Mouse (Mus musculus) testis, adult 2 months (tissue): ENCODE results near the gene Mad2l1bp. TPM values are rescaled to one million over a fixed set of nuclear protein-coding genes. Genes with fewer than 3 reads are reported as not detected.

Experiments used
- H3K27ac ChIP-seq: fragments of 200-500 bp; 2 replicates; pipeline ENCODE4 v1.5.1; 2012; ENCODE audit warnings: low read depth, low read length; ENCODE audit not compliant: control insufficient read depth, insufficient read depth
- H3K27me3 ChIP-seq: fragments of 200-500 bp; 2 replicates; pipeline ENCODE4 v1.6.1; 2012; ENCODE audit warnings: mild to moderate bottlenecking, low read length, moderate library complexity; ENCODE audit not compliant: control insufficient read depth, insufficient read depth
- H3K36me3 ChIP-seq: fragments of 200-500 bp; 2 replicates; pipeline ENCODE4 v1.6.1; 2012; ENCODE audit warnings: mild to moderate bottlenecking, low read length; ENCODE audit not compliant: control insufficient read depth, insufficient read depth
- H3K4me1 ChIP-seq: fragments of 200-500 bp; 2 replicates; pipeline ENCODE4 v1.6.1; 2012; ENCODE audit warnings: low read length; ENCODE audit not compliant: control insufficient read depth, insufficient read depth
- H3K4me3 ChIP-seq: fragments of 200-500 bp; 2 replicates; pipeline ENCODE4 v1.5.1; 2012; ENCODE audit warnings: low read depth, mild to moderate bottlenecking, low read length, moderate library complexity, mixed read lengths; ENCODE audit not compliant: control insufficient read depth
- CTCF ChIP-seq: fragments of 200-500 bp; IDR thresholded peaks from 2 replicates; pipeline ENCODE4 v1.5.1; 2012; ENCODE audit warnings: low read depth, mild to moderate bottlenecking, inconsistent platforms, low read length, moderate library complexity; ENCODE audit not compliant: control insufficient read depth, insufficient read depth, insufficient replicate concordance
- POLR2A ChIP-seq: fragments of 200-500 bp; IDR thresholded peaks from 2 replicates; pipeline ENCODE4 v1.6.1; 2012; ENCODE audit warnings: low read depth, mild to moderate bottlenecking, inconsistent platforms, low read length, moderate library complexity; ENCODE audit not compliant: control insufficient read depth
- polyA plus RNA-seq: library from polyadenylated mRNA; depleted of rRNA; stranded (reverse); fragments of >200 nt; gene quantifications from 2 replicates; pipeline ENCODE4 v1.2.3, GENCODE M21; 2012

Gene Mad2l1bp
- polyA plus RNA-seq, 1 experiment = 24.5 TPM

DNA sequence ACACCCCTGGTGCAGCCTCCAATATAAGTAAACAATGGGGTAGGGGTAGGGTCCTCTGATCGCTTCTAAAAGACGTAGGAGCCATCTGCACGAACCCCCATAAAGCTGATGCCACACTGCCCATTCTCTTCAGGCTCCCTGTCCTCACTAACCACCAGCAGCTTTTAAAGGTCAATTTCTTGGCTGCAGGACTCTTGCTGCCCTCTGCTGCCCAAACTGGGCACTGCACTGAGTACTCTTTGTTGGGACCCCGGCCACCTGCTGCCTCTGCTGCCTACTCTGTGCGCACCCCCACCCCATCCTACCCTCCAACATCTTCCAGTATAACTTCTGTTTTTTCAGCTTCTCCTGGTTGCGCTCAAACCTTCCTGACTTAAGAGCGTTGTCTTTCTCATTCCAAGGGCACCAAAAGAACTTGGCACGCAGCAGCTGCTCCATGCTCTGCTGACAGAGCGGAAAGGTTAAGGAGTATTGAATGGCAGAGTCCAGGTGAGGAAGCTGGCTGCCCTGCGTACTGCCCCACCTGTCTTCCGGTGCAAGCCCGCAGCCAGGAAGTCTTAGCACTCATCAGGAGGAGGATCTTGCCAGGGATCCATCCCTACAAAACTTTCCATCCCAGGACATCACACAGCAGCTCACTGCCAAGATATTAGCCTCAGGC, 21.2 kb downstream of the Mad2l1bp start:
- Histone ChIP-seq H3K27ac (no peak overlapping the region), H3K4me3 (no peak overlapping the region), H3K36me3 (no peaks in the 10 kb centered on the region; the same call in 1 of the 2 replicates), H3K4me1 (no peaks in the 10 kb centered on the region), H3K27me3 (no peaks in the 10 kb centered on the region)
- TF ChIP-seq CTCF = peak; percentile 75; the same call in 1 of the 2 replicates
- TF ChIP-seq POLR2A = no peak

DNA sequence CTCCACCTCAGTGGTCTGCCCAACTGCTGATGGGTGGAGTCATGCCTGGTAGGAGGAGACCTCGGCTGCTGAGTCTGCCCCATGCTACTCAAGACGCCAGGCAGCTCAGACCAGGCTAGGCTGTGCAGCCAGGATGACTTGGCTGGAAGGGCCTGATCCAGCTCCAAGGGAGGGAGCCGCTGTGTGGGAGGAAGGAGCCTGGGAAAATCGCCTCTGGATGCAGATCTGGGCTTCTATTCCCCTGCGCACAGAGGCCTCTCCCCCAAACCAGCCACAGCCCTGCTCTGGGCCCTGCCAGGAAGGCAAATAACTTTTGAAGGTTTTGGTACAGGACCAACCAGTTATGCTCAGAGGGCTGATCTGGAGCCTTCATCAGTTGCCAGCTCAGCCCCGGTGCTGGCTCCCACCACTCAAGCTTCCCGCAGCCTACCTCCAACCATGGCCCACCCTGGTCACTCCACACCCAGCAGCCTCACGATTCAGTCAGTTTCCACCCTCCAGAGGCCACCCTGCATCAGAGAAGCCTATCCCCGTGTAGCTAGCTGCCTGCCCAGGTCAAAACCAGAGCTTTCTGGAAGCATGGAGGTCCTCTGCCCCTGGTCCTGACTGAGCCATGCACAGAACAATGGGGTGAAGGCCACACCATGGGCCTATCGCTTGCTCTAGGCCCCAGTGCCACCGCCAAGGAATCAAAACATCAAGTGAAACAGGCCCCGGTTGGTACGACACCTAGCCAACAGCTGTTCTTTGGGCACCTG, 23.4 kb downstream of the Mad2l1bp start:
- TF ChIP-seq POLR2A (peak; percentile 17; the same call in 1 of the 2 replicates), CTCF (no peak)
- no peaks in the 10 kb centered on the region for H3K4me1 ChIP-seq
- no peaks in the 10 kb centered on the region for H3K27me3 ChIP-seq
- H3K36me3 ChIP-seq = no peaks in the 10 kb centered on the region; the same call in 1 of the 2 replicates
- no peak overlapping the region for H3K4me3 ChIP-seq
- no peak overlapping the region for H3K27ac ChIP-seq

DNA sequence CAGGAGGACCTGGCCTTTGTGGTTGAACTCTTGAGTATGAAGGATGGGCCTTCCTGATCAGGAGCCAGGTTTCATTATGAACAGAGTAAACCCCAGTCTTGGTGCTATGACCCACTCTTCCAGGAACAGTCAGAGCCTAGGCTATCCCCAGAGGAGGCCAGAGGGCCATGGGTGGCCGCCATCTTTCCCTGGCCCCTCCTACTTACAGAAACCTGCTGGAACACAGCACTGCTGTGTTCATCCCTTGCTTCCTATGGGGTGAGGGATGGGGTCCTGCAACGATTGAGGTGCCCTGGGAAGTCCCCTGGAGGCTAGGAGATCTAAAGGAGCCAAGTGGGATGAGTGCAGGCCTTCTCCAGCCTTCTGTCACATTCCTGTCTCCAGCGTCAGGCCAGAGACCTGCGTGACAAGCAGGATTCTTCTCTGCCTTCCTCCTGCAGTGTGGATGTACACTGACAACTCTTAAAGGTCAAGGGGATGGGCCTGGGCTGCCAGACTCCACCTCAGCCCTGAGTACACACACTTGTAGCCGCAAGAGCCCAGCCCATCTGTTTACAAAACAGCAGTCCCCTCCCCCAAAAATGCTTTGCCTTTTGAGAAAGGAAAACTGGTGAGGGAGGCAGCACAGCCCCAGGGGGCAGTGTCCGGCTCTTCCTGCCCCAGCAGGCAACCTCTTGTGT, 25.4 kb downstream of the Mad2l1bp start:
- TF ChIP-seq CTCF (no peak), POLR2A (no peak)
- peaks cover 2% of the 10 kb centered on the region; the same call in 1 of the 2 replicates for H3K36me3 ChIP-seq

DNA sequence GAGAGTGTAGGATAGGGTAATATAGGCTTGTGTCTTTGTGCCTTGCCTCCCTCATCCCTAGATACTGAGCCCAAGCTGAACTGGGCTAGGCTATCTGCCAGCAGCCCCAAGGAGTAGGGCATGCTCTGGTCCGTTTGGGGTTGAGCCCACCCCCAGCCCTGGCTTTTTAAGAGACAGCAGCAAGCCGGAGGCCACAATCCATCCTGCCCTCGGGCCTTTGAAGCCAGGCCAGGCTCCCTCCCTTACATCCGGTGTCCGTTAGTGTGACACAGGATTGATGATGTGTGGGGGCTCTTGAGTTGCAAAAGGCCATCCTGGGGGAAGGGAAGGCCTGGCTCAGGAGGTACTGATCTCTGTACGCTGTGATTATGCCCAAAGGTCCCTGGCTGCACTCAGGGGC, 26.7 kb downstream of the Mad2l1bp start:
- Histone ChIP-seq H3K36me3 (peaks cover 2% of the 10 kb centered on the region; the same call in 1 of the 2 replicates), H3K27ac (no peak overlapping the region)

More for the DNA sequence above, 25.4 kb downstream of the Mad2l1bp start:
- H3K27me3 ChIP-seq = no peaks in the 10 kb centered on the region
- H3K4me3 ChIP-seq = no peak overlapping the region
- H3K4me1 ChIP-seq = no peaks in the 10 kb centered on the region
- H3K27ac ChIP-seq = no peak overlapping the region

DNA sequence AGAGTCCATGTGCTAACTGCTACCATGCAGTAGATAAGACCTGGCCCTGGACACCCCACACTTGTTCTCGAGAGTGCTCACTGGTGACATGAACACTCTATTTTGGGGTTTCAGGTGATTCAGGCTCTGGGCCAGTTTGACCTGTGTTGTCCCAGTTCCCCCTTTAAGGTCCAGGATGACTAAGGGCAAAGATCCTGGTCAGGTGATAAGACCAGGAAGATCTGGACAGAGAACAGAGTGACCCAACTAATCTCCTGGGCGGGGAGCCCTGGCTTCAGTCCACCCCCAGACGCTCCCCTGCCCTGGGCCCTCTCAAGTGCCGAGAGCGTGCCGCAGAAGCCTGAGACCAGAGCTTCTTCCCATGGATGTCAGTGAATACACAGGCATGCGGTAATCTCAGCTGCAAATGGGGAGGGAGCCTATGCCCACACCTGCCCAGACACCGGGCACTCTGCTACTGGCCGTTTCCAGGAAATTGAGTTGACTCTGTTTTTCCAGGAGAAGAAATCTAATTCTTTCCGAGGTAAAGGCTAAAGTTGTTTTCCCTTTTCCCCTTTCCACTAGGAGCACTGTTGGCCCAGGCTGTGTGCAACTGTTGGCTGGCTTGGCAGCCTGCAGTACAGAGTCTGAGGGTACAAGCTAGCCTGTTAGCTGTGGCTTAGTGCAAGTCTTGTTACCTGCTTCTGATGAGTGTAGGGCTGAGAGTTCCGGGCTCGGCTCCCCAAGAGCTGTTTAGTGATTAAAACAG, 29.2 kb downstream of the Mad2l1bp start:
- Histone ChIP-seq H3K4me3 (no peak overlapping the region), H3K36me3 (peaks cover 2% of the 10 kb centered on the region; the same call in 1 of the 2 replicates), H3K4me1 (no peaks in the 10 kb centered on the region), H3K27me3 (no peaks in the 10 kb centered on the region), H3K27ac (no peak overlapping the region)
- TF ChIP-seq CTCF (no peak), POLR2A (no peak)

More for the DNA sequence above, 26.7 kb downstream of the Mad2l1bp start:
- Histone ChIP-seq H3K4me1 (no peaks in the 10 kb centered on the region), H3K27me3 (no peaks in the 10 kb centered on the region), H3K4me3 (no peak overlapping the region)
- TF ChIP-seq CTCF (no peak), POLR2A (no peak)

DNA sequence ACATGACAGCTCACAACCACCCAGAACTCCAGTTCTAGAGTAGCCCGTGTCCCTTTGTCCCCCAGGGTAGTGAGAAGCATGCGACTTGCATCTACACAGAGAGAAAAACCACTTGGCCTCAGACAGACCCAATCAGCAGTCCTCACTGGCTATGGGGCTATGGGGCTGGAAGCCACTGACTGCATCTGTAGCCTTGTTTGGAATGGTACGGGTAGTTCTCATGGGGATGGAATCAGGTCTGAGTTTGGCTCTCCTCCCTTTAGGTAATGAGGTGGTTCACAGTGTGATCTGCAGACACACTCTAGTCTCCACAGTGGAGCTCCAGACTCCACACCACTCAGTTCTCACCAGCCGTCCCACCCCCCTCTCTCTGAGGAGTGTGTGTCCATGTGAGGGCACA, 30.1 kb downstream of the Mad2l1bp start:
- Histone ChIP-seq H3K27me3 (no peaks in the 10 kb centered on the region), H3K27ac (no peak overlapping the region), H3K4me1 (no peaks in the 10 kb centered on the region), H3K36me3 (peaks cover 2% of the 10 kb centered on the region; the same call in 1 of the 2 replicates), H3K4me3 (no peak overlapping the region)
- no peak for TF ChIP-seq POLR2A
- TF ChIP-seq CTCF = no peak
